ENCODE assay signal across 14 mouse cellular contexts in genomic region chr14:77708354-77709150, GRCm38 (mm10).
DNase-seq lines count a peak whose midpoint lies in the region; ATAC-seq and TF ChIP-seq lines count a peak whose summit lies in the region.
"Had no signal": no experiment of that assay in that cellular context is flagged by ENCODE, and none has a peak within 500 bp of the region (broad histone marks: within the 10 kb centered on the region; RNA-seq: fewer than 3 reads in every experiment).

No protein-coding gene starts in this region.

- H3K4me3 ChIP-seq in liver, embryonic 14.5 days (ENCODE audit: insufficient read depth in 1 of 2, low read depth in 2 of 2, low read length in 2 of 2): no peak overlapping the region
- no peak overlapping the region for H3K4me3 ChIP-seq in liver, embryonic 12.5 days
- H3K4me3 ChIP-seq in ES-E14 (ENCODE audit: insufficient read depth in 1 of 2, low read depth in 1 of 2, low read length in 2 of 2, poor library complexity in 1 of 2, severe bottlenecking in 1 of 2): no peak overlapping the region
- H3K4me3 ChIP-seq: forebrain, embryonic 12.5 days; heart, adult 2 months had no signal

- no peaks in the 10 kb centered on the region for H3K27me3 ChIP-seq in liver, embryonic 14.5 days (ENCODE audit: control insufficient read depth, insufficient read depth, low read length)
- no peaks in the 10 kb centered on the region for H3K27me3 ChIP-seq in liver, embryonic 12.5 days (replicated peaks)

- H3K9me3 ChIP-seq in liver, embryonic 14.5 days (ENCODE audit: control insufficient read depth, low read length): no peaks in the 10 kb centered on the region
- no peaks in the 10 kb centered on the region for H3K9me3 ChIP-seq in liver, embryonic 12.5 days (replicated peaks)
- no peaks in the 10 kb centered on the region for H3K9me3 ChIP-seq in ES-E14 (ENCODE audit: control insufficient read depth, insufficient read depth, low read depth, low read length)
- H3K9me3 ChIP-seq: forebrain, embryonic 12.5 days had no signal

- TF ChIP-seq EP300 in liver, embryonic 14.5 days (IDR thresholded peaks at IDR 0.05; ENCODE audit: low read depth): no peak

- H3K4me2 ChIP-seq in liver, embryonic 14.5 days (ENCODE audit: low read depth): no peak overlapping the region
- H3K4me2 ChIP-seq in liver, embryonic 12.5 days: no peak overlapping the region
- H3K4me2 ChIP-seq: forebrain, embryonic 12.5 days; hindbrain, embryonic 14.5 days; midbrain, embryonic 11.5 days had no signal

- peak; percentile 58 for DNase-seq in heart, adult 11 months
- DNase-seq in heart, postnatal 36 days: no peak
- no peak for DNase-seq in liver, embryonic 14.5 days (ENCODE audit: low read depth in 3 of 3, low spot score in 3 of 3)
- DNase-seq in ES-E14 (ENCODE audit: low read depth, low spot score): peak; percentile 13
- peak; percentile 26 for DNase-seq in forelimb bud, embryonic 11.5 days (ENCODE audit: low read depth, low spot score)
- no peak for DNase-seq in neural tube, embryonic 10.5 days (ENCODE audit: extremely low spot score, low spot score)
- no peak for DNase-seq in thymus, adult 18-20 months
- DNase-seq: cerebellum, postnatal 36 days; heart, adult 2 months; layer of hippocampus, adult 9-11 months had no signal

- 51% methylated on average over 12 of the region's 12 CpGs for WGBS in liver, embryonic 14.5 days (ENCODE audit: insufficient replicate concordance)
- 50% methylated on average over 12 of the region's 12 CpGs for WGBS in liver, embryonic 12.5 days (ENCODE audit: insufficient replicate concordance)

- intact Hi-C loops in heart, postnatal 36 days (cut with DNase I): no loop called here

- H3K36me3 ChIP-seq in liver, embryonic 14.5 days (replicated peaks; ENCODE audit: control insufficient read depth, insufficient read depth, low read depth): no peaks in the 10 kb centered on the region
- no peaks in the 10 kb centered on the region for H3K36me3 ChIP-seq in liver, embryonic 12.5 days
- H3K36me3 ChIP-seq in ES-E14 (ENCODE audit: control insufficient read depth, insufficient read depth, low read length, poor library complexity, severe bottlenecking): peaks cover 14% of the 10 kb centered on the region

- in situ Hi-C loops in ES-E14 (cut with MboI; ENCODE audit: low sequenced_read_pairs in 2 of 2, unreplicated experiment in 2 of 2): no loop called here

- no peak overlapping the region for H3K27ac ChIP-seq in liver, embryonic 14.5 days
- no peak overlapping the region for H3K27ac ChIP-seq in liver, embryonic 12.5 days
- no peak overlapping the region for H3K27ac ChIP-seq in ES-E14 (ENCODE audit: insufficient read depth, low read depth, low read length, poor library complexity, severe bottlenecking)
- H3K27ac ChIP-seq: forebrain, embryonic 12.5 days; heart, adult 2 months; hindbrain, embryonic 14.5 days had no signal

- no peaks in the 10 kb centered on the region for H3K4me1 ChIP-seq in liver, embryonic 14.5 days (replicated peaks; ENCODE audit: control insufficient read depth in 2 of 2, insufficient read depth in 2 of 2, low read length in 1 of 2)
- no peaks in the 10 kb centered on the region for H3K4me1 ChIP-seq in liver, embryonic 12.5 days
- no peaks in the 10 kb centered on the region for H3K4me1 ChIP-seq in ES-E14 (ENCODE audit: control insufficient read depth in 2 of 2, insufficient read depth in 2 of 2, low read length in 2 of 2, poor library complexity in 1 of 2)

- no peak overlapping the region for H3K9ac ChIP-seq in liver, embryonic 14.5 days (replicated peaks)
- no peak overlapping the region for H3K9ac ChIP-seq in liver, embryonic 12.5 days
- no peak overlapping the region for H3K9ac ChIP-seq in ES-E14 (ENCODE audit: insufficient read depth, low read depth, low read length, poor library complexity, severe bottlenecking)
- H3K9ac ChIP-seq: forebrain, embryonic 12.5 days; hindbrain, embryonic 14.5 days had no signal

- no peak for ATAC-seq in liver, embryonic 14.5 days (ENCODE audit: insufficient read depth)
- ATAC-seq in liver, embryonic 12.5 days: no peak

- 0 out of 2 replicates have a peak, but pooled peaks have one; percentile 9 for TF ChIP-seq CTCF in liver, embryonic 14.5 days (IDR thresholded peaks at IDR 0.05; ENCODE audit: low read depth)

TF ChIP-seq in ES-E14, 5 proteins besides CTCF, POLR2A, EP300 and RAD21:
- TF ChIP-seq MAFK (IDR thresholded peaks at IDR 0.05; ENCODE audit: insufficient read depth, low read depth, low read length) (no peak), ZNF384 (IDR thresholded peaks at IDR 0.05; ENCODE audit: low read depth, low read length) (no peak), ZC3H11A (IDR thresholded peaks at IDR 0.05; ENCODE audit: borderline replicate concordance, low read depth, low read length) (no peak), CHD2 (IDR thresholded peaks at IDR 0.05; ENCODE audit: low read depth, low read length) (no peak), HCFC1 (IDR thresholded peaks at IDR 0.05; ENCODE audit: borderline replicate concordance, insufficient read depth, low read length) (no peak)

Comparison
In these comparisons a context has a peak if more than half of its experiments do, and no peak if none do; other contexts are left out.
1. DNase-seq: peak in heart, adult 11 months (single experiment), ES-E14 (single experiment) and forelimb bud, embryonic 11.5 days (single experiment); none in heart, postnatal 36 days (0 of 2), liver, embryonic 14.5 days (0 of 3), neural tube, embryonic 10.5 days (single experiment) and thymus, adult 18-20 months (0 of 2).